Mouse (Mus musculus) bone marrow macrophage, adult 2 months (primary cell): ENCODE measurements around the gene Foxk1.
A peak's percentile ranks its signal among the peaks of the same experiment; 100 is the strongest.

Experiments
- CTCF ChIP-seq: IDR thresholded peaks from 2 replicates; pipeline ENCODE4 v1.5.1; 2012; ENCODE audit warnings: low read depth, mild to moderate bottlenecking, low read length, moderate library complexity
- POLR2A ChIP-seq: IDR thresholded peaks from 2 replicates; pipeline ENCODE4 v1.6.1; 2012; ENCODE audit warnings: mild to moderate bottlenecking, low read depth, low read length, borderline replicate concordance

DNA sequence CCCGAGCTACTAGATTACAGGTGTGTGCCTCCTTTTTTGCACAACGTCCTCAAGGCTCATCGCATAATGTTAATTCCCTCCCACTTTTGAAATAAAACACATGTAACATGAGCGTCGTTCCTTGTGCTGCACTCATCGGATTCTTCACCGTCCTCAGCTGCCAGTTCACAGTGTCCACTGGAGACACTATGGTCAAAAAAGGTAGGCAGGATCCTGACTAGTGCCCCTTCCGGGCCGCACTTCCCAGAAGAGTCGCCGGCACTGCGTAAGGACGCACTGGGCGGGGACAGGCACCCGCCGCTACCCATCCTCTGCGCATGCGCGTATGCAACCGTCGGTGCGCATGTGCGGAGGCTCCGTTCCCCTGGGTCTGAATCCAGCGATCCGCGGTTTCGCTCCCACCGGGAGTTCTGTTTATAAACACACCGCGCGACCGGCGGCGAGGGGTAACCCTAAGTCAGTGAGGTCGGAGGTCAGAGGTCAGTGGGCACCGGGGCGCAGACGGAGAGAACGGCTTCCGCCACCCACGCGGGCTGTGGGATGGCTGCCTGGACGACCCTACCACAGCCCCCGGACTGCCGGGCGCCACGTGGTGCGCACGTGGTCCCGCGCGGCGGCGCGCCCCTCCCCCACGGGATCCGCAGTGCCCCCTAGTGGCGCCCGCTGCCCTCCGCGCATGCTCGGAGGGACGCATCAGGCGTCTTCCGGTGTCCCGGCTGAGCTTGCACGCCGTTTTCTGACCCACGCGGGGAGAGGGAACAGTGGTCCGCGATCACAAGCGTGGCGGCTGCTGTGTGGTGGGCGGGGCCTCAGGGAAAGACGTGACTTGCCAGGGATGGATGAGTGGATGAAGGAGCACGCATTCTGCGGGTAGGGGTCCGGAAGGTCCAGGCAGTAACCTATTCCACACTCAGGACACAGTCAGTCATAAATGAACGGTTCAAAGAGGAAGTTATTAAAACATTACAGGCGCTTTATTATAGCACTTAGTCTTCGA is 33.9 kb upstream of the Foxk1 start:
- no peak for TF ChIP-seq POLR2A
- peak; percentile 65 for TF ChIP-seq CTCF
